Mouse (Mus musculus): ENCODE measurements around the gene Lima1. TPM values are rescaled to one million over a fixed set of nuclear protein-coding genes. Genes with fewer than 3 reads are reported as not detected.
"Not testable (repeated sequence)": the region's sequence is repeated elsewhere in the genome, so short reads cannot be mapped to it uniquely, and the experiment has no call there.

Gene Lima1
- total RNA-seq, 2 experiments from 2014 or later: 42.1 to 43.0 TPM

DNA sequence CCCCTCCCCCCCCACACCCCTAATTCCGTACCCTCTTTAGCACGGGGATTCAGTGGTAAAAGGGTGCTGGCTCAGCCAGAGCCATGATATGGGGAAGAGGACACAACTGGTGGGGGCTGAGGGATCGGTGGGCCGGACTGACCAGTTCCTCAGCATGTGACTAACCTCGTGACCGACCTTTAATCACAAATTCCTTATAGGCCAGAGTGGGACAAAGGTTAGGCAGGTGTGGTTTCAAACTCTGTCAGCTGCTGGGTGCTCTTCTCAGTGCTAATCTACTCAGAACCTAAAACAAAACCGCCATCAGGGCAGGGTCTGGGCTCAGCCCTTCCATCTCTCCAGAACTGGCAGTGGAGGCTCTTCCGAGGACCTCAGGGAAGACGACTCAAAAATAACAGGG is 40.1 kb downstream of the Lima1 start:
- no peak for DNase-seq

DNA sequence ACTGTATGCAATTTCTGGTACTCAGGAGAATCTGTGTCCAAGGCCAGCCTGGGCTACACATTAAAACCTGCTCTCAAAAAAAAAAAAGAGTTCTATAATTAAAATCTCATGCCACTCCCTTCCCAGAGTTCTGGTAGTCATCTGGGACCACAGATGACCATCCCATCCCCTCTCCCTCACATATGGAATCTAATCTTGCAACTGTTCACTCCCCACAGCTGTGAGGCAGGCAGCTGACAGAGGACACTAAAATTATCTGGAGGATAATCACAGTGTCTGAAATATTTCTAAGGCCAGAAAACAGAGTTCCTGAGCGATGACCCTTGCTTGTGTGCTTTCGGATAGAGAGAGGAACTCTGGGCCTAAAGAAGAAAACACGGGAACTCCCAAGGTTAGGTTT is 40.6 kb downstream of the Lima1 start:
- no peak for DNase-seq

DNA sequence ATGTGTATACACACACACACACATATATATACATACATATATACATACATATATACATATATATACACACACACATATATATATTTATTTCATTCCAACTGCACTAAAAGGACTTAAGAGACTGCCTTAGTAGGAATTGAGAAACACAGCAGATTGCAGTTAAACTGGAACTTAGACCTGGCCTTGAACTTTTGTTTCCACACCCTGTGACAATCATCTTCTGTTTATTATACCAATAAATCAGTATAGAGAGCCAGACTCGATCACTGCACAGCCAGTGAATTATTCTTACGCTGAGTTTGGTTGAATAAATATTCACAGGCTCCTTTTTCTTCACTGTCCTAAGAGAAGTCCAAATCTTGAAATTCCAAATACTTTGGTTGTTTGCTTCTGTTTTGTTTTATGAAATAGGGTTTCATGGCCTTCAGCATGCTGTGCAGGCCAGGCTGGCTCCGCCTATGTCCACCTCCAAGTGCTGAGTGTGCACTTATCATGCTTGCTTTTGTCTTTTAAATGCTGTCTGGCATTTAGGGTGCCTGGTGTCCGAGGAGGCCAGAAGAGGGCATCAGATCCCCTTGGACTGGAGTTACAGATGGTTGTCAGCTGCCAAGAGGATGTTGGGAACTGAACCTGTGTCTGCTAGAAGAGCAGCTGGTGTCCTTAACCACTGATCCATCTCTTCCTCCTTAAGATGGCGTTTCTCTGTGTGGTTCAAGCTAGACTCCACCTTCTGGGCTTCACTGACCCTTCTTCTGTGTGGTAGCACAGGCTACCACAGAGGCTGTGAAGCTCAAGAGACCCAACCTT is 41.4 kb downstream of the Lima1 start:
- DNase-seq: peak; percentile 27 to 46

DNA sequence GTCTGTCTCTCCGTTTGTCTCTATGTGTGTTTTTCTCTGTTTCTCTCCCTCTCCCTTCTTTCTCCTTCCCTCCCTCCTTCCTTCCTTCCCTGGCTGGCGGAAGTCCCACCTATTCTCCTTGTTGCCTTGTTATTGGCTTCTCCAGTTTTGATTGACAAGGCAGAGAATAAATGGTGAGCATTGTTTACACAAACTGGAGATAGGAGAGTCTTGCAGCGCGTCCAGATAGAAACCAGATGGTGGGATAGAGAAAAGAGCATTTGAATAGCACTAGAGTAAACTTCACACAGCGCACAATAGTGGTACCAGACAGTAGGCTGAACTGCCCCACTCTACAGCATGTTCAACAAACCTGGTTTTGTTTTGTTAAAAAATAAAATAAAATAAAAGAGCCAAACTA is 43.7 kb downstream of the Lima1 start:
- no peak for DNase-seq

DNA sequence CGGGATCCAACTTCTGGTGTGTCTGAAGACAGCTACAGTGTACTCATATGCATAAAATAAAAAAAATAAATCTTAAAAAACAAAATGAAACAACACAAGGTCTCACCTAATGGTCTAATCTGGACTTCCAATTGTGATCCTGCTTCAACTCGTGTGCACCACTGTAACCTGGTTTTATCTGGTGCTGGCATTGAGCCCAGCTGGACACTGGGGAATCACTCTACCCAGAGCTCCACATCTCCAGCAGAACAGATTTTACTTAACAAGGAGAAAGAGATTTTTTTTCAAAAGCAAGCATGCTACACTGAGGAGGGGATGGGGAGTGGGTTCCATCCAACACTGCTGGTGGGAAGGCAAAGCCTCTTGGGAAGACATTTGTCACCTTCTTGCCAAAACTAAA is 47.2 kb downstream of the Lima1 start:
- no peak for DNase-seq

DNA sequence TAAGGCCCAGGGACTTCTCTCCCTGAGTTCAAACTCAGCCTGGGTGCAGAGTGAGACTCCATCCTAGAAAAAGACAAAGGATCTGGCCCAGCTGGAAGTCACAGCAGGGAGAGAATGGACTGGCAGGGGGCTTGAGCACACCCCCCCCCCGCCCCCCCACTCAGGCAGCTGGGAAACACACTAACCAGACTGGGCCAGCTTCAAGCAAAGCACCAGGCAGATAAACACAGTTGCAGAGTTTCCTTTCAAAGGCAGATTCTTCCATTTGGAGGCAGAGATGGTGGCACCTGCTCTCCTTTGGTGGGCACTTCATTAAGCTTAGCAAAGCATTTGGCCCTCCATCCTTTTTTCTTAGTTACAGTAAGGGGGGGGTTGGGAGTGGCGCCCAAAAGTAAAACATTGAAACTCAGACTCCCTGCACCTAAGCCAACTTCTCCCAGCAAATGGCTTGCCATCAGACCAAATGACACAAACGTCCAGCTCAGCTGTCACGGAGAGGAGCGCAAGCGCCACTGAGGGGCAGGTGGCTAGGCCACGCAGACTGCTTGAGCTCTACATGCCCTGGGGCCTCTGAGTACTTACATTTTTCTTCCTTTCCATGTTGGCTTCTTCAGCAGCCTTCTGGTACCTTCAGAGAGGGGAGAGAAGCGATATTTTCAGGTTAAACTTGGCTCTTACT is 48.9 kb downstream of the Lima1 start:
- no peak for DNase-seq

DNA sequence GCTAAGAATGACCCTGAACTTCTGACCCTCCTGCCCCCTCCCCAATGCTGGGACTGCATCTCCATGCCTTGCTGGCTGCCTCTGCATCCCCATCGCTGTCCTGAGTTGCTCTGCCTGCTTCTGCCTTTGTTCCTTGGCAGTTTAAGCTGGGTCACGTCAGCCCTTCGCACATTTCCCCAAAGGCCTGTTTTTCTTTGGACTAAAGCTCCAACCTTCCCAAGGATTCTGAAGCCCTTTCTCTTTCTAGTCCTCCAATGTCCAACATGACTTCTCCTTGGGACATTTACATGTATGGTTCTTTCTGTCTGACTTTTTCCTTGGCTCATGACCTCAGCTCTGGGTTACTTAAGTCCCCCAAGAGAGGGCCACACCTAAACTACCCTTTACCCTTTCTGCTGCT is 50.0 kb downstream of the Lima1 start:
- no peak for DNase-seq

DNA sequence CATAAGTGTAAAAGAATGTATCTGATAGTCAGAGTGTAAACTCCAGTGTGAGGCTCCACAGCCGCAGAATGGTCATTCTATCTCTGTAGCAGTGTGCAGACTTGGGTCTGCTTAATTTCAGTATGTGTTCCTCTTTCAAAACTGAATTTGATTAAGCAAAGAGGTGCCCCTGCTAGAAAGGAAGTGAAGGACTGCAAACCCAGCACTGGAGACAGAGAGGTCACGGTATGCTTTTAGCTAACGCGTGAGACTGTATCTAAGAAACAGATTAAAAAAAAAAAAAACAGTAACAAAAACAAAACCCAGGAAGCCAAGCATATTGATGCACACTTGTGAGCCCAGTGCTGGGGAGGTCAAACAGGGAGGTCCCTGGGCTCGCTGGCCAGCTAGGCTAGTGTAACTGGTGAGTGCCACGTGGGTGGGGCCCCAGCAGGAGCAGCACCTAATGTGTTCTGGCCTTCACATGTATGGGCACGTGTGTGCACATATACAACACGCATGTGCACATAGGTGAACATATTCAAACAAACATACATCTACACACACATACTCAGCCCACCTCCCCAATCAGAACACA is 51.8 kb downstream of the Lima1 start:
- no peak for DNase-seq

DNA sequence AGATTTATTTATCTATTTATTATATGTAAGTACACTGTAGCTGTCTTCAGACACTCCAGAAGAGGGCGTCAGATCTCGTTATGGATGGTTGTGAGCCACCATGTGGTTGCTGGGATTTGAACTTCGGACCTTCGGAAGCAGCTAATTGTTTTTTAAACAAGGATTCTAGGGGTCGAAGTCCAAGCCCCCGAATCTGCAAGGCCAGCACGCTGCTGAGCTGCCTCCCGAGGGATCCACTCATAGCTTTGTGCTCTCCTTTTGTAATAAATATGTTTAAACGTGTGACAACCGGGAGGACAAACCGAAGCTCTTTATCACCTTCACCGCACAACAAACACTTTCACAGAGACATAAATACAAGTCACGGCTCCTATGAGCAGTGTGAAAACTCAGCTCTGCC is 52.8 kb downstream of the Lima1 start:
- not testable (repeated sequence) for DNase-seq

DNA sequence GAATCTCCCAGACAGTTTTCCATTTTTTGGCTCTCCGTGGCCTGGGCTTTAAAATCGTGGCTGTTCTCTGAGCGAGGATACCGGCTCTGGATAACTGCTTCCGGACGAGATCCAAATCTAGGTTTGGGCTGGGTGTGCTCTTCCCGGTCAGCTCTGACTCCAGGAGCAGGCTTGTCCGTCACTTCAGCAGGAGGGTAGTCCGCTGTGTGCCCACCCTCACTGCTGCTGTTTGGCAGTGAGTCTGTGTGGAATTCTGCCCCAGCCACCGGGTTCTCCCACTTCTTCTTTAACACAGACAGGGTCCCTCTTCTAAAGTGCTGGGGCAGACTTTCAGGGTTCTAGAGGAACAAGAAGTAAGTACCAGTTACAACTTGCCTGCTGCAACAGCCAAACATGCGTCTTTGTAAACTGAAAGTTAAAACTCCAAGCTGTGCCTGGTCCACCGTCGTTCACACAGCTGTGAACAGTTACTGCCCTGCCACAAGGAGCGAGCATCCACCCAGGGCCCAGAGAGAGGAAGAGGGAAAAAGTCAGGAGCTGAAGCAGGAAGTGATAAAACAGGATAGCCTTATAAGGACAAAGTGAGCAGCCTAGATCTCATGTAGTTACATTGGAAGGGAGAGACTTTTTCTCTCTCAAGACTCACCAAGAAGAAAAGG is 55.5 kb downstream of the Lima1 start:
- peak; percentile 27 to 47 for DNase-seq

DNA sequence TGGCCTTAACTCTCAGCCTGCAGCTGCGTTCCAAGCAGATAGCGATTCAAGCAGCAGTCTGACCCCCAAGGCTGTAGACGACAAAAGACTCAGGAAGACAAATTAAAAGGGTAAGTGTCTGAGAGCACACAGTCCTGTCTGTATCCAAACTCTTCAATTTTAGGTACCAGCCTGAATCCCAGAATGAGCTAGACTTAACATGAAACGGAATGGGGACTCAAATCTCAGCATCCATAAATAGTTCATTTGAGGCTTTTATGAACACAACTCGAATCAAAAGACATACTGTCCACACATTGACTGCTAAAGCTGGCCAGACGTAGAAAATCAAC is 56.2 kb downstream of the Lima1 start:
- DNase-seq: no peak

DNA sequence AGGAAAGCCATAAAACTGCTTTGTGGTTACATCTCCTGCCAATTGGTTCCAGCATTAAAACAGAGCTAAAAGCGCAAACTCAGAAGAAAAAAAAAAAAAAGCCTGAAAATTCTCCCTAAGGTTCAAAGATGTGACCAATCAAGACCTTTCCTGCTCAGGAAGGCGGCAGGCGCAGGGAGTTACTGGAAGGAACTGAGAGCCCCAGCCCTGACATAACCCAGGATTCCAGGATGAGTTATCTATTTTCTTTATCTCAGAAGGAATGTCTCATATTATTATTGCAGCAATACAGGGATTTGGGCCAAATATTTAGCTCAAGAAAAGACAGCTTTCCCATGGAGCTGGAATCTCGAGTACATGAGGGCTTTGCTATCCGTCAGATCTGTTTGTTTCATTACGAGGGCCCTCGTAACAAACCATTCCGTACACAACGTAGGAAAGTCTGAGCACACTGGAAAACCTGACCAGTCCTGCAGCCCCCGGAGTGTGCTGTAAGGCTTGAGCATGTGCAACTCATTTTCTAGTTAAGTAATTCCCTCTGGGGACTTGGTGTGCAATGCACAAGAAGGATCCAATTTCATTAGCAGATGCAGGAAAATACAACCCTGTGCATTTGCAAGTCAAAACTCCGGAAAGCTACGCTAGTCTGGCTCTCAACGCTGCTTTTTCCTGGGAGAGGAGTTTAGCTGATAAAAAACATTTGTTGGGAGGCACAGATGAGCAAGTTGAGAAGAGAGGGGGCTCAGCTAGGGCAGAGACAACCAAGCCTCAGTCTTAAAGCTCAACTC is 56.7 kb downstream of the Lima1 start:
- peak; percentile 22 to 37 for DNase-seq

DNA sequence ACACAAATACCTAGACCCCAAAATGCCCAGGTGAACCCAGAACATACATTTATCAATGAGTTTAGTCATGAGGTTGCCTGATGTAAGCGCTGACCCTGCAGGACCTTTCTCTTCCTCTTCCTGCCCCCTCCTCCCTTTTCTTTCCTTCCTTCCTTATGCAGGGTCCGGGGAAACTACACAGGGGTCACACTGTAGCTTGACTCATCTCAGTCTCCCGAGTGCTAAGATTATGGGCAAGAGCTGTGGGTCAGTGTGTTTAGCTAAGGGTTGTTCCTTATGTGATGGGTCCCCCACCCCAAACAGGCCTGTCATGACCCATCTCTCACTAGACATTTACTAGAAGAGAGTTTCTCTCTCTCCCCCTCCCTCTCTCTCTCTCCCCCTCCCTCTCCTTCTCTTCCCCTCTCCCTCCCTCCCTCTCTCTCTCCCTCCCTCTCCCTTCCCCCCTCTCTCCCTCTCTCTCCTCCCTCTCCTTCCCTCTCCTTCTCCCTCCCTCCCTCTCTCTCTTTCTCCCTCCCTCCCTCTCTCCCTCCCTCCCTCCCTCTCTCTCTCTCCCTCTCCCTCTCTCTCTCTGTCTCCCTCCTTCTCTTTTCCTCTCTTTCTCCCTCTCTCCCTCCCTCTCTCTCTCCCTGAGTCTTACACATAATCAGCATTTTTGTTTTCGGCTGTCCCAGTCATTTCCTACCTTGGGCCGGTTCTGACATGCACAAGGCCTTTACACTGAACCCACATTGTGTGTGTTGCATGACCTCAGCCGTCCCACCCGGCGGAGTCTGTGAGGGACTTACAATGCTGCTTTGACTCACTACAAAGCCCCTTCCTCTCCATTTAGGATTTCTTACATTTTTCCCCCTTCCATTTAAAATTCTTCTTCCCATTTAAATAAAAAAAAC is 57.7 kb downstream of the Lima1 start:
- DNase-seq: no peak

DNA sequence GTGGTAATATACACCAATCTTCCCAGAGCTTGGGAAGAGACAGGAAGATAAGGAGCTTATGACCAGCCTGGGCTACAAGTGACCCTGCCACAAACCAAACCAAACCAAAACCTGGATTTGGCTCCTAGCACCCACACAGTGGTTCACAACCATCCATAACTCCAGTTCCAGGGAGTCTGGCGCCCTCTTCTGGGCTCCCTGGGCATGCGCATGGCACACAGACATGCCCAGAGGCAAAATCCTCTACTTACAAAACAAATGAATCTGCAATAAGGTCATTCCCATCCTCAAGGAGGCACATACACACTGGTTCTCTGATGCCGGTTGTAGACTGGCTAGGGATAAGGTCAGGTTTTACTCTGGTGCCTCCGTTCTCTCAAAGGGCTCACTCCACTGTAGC is 59.3 kb downstream of the Lima1 start:
- no peak for DNase-seq

DNA sequence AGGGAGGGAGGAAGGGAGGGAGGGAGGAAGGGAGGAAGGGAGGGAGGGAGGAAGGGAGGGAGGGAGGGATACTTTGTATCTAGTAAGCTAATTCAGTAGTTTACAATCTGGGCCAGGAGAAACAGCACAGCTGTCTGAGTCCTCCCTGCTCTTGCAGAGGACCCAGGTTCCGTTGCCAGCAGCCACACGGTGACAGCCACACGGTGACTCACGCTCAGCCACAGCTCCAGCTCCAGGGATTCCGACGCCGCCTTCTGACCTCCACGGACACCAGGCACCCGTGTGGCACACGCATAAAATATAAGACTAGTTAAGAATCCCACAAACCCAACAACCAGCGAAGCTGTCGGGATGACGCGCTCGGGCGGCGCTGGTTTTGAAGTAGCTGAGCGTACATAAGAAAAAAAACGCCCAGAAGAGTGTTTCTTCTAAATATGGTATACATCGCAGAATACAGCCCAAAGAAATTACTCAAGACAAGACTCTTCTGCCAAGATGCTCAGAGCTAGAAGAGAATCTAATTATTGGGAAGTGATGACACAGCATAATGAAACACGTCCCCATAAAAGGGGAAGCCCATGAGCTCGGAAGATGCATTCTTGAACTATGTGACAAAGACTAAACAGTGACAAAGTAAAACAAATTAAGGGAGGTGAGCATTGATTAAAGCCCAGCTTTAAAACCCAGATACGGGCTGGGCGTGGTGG is 60.5 kb downstream of the Lima1 start:
- peak; percentile 27 to 49 for DNase-seq

DNA sequence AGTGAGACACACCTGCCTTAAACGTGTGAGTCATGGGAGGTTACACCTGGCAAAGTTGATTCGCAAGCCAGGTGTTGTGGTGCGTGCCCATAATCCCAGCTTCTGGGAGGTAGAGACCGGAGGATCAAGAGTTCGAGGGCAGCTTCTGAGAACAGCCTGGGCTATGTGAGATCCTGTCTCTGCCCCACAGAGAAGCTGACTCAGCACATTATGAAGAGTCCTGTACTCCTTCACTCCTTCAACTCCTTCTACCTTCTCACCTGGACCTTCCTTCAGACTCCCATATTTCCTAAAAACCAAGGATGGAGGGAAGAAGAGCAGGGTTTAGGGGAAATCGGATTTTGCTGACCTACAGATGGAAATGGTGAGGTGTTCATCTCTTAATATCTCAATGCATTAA is 61.6 kb downstream of the Lima1 start:
- no peak for DNase-seq

DNA sequence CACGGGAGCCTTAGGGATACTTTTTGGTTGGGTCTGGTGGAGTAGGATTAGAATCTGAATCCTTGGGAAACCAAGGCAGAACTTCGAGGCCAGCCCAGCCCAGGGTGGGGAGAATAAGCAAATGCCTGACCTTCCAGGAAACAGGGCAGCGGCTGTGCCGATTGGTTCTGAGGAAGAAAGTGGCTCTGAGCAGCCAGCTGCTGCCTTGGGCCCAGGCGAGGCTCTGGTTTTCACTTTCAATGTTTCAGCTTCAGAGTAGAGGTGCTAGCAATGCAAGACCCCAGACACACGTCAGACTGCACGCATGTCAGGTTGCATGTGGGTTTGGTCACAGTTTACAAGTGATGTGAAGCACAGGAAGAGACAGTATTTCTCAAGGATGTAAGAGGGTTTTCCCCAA is 63.2 kb downstream of the Lima1 start:
- no peak for DNase-seq

DNA sequence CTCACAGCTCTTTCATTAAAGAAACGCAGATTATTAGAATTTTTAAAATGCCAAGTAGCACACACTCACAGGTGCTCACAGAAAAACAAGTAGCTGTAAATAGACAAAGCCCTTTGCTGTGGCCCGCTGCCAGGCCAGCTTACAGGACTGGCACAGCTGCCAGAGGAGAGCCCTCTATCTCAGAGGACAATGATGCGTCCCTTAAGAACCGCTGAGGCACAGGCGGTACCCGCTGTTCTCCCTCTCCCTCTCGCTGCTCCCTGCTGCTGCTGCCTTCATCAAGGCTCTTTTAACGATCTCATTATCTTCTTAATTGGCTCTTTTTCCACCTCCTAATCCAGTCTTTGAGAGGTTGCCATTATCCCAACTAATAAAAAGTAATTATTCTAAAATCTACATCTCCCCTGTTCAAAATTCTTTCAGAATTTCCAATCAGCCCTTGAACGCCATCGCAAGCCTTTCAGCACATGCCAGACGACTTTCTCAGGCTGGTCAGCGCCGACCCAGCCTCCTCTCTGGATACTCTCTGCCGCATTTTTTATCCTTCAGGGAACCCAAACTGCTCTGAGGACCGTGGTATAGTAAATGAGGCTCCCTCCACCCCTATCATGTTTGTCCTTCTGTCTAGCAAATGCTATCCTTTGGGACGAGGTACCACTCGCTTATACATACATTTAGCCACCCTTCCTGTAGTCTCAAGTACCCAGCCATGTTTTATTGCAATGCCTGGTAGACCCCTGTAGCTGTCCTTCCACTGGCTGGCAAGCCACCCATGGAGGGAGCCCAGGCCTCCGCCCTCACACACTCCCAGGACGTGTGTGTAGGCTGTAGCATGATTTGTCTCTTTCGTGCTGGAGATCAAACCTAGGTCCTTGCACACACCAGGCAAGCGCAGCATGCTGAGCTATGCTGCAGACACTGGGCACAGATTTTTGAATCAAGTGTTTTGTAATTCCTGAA is 67.2 kb downstream of the Lima1 start:
- DNase-seq: peak in 1 of 2 experiments; percentile 16

DNA sequence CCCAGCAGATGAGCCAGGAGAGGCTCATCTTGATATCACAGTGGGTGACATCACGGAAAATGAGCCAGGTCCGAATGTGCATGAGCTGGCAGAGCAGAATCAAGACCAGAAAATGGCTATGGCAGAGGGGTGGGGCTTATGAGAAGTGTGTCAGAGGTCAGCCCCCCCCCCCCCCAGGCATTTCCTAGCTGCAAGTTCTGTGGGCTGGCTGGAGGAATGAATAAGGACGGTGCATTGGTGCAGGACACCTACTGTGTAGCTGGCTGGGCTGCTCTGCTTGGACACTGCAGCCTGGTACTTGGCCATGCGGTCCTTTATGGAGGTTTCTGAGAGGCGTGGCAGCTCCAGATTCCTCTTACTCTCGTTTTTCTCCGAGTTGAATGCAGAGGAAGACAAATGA is 69.1 kb downstream of the Lima1 start:
- peak in 1 of 2 experiments; percentile 12 for DNase-seq

All from adrenal gland, postnatal 36 days (tissue).